Mouse (Mus musculus) cerebellum, postnatal 36 days (tissue): ENCODE data around the gene Slc47a2.
A peak's percentile ranks its signal among the peaks of the same experiment; 100 is the strongest.

Experiments used
- DNase-seq, 2 experiments: peaks; one replicate each; pipeline ENCODE4 v3.0.0; 2021 to 2022; ENCODE audit warnings: mixed read lengths in 2 of 2

The Slc47a2 gene

DNA sequence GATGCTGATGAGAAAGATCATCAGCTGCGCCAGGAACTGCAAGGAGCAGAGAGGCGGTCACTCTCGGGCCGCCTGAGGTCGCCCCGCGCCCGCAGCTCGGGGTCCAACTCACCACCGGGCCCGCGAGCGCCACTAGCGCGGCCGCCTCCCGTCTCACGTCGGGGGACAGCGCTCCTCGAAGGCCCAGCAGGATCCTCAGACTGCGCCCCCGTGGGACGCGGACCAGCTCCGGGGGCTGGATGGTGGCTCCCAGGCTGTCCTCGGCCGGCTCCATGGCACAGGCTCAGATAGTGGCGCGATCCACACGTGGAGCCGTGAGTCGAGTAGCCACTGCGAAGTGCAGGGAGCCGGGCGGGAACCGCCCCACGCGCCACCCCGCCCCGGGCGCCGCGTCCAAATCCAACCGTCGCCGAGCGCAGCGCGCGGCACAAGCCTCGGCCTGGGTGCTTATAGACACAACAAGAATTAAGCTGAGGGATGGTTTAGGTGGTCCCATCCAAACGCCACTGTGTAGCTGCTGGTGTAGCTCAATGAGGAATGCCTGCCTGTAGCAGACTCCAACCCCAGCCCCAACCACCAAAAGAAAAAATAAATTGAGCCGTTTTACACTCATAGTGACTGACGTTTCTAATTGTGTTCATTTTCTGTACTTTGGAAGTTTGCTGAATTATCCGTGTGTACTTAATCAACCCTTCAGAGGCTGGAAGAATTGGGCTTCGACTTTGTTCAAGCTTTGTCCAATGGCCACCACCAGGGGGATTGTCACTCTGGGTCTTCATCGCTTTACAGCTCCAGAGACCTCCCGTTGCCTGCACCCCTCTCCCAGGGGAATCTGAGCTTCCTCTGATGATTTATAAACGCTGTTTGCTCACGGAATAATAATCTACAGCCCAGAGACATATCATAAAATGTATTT is at the start of gene Slc47a2:
Gene Slc47a2, minus strand, starts transcription at position 356 of the 916 bp plus-strand sequence.
- DNase-seq: no peak

DNA sequence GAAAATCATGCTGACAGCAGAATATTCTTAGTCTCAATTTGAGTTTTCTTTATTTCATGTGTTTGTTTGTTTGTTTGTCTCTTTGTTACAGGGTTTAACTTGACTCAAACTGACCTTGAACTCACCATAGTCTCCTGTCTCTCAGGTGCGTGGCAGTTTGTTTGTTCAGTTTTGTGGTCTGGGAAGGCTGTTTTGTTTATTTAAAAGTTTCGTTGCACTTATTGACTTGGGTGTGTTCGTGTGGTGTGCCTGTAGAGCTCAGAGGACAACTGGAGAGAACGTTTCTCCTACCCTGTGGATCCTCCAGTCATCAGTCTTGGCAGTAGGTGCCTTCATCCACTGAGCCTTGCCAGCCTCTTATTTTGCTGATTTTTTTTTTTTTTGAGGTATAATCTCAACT is 46.3 kb upstream of the Slc47a2 start:
- no peak for DNase-seq

DNA sequence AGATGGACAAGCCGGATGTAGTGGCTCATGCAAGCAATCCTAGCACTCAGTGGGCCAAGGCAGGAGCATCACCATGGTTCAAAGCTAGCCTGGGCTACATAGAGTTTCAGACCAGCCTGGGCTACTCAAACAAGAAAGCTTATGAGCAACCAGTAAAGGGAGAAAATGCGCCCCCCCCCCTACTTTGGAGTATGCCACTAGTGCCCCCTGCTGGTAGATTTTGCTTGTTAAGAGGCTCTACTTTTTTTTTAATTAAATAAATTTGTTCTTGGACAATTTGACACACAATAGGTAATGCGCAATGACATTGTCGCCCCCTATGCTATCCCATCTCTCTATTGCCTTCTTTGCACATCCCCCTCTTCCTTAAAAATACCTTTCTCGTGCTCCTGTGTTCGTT is 45.4 kb upstream of the Slc47a2 start:
- peak; percentile 27 to 37 for DNase-seq

DNA sequence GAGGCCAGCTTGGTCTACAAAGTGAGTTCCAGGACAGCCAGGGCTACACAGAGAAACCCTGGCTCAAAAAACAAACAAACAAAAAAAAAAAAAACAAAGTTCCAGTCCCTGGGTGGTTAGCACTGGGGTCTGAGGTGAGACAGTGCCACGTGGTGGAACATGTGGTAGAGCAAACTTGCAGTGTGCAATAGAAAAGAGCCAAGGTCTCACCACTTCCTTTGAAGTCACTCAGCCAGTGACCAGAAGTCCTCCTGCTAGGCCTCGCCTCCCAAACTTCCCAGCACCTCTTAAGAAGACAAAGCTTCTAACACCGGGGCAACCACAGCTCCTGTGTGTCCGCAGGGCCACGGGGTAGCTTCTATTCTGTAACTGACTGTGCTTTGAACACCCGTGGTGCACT is 44.6 kb upstream of the Slc47a2 start:
- DNase-seq: no peak

DNA sequence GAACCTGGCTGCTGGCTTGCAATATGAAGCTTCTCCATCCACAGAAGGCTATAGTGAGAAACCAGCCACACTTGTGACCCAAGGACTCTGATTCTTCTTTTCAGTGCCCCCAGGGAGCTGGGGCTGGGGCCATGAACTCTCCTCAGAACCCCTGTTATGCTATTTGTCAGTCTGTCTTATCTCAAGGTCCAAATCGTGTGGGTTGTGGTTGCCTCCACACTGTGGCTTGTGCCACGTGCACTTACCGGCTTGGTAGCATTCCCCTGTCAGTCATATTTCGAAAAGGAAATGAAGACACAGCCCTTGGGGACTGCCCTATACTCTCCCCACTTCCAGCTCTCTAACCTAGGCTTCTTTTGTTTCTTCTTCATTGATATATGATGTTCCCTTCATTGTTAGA is 43.1 kb upstream of the Slc47a2 start:
- no peak for DNase-seq

DNA sequence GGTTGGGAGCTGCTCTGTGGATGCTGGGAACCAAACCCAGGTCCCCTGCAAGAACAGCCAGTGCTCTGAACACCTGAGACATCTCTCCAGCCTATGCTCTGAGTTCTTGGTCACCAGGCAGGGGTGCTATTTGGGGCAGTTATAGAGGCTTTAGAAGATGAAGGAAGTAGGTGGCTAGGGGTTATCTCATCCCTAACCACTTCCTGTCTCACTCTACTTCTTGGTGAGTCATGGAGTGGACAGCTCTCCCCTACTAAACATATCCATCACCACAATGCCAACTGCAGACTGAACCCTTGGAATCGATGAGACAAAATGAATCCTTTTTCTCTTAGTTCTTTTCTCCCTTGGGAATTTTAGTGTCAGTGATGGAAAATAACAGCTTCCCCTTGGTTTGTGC is 38.6 kb upstream of the Slc47a2 start:
- no peak for DNase-seq

DNA sequence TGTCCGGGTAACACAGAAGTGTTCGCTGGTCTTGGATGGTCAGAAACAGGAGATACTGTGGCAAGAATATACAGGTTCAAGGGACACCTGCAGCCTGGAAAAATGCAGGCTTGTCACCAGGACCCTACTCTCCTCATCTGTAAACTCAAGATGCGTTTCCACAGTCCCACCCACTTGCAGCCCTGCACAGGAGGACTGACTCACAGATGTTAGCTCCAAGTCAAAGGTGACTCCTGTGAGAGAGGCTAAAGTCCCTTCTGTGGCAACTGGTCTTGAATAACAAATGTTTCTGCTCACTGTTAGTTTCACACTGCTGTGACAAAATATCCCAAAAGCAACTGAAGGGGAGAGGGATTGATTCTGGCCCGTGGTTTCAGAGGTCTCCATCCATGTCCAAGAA is 36.0 kb upstream of the Slc47a2 start:
- DNase-seq: no peak

DNA sequence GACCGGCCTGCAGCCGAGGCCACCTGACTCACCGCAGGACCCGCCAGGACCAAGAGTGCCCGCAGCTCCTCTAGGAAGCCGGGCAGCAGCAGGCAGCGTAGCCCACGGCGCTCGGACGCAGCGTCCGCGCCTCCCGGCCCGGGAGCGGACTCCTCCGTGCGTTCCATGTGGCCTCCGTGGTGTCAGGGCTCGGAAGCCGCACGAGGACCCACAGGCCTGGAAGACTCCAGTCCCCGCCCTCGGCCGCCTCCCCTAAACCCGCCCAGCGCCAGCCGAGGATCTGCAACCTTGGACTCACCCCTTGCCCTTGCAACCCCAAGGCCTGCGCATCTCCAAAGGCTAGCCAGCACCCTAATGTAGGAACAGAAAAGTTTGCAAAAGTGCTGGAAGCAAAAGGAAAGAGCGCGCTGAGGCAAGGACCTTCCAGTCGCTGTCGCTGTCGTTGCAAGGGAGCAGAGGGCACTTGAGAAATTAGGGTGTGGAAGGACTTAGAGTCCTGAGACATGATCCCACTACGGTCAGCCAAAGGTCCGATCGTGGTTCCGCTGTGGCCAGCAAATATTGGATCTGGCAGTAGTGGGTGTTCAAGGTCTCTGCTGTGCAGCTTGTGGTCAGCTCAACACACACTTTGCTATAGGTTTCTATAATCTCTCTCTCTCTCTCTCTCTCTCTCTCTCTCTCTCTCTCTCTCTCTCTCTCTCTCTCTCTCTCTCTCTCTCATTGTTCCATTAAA is 35.4 kb upstream of the Slc47a2 start, which contains the start of gene Slc47a1:
Gene Slc47a1, minus strand, starts transcription at position 465 of the 733 bp plus-strand sequence.
- no peak for DNase-seq

DNA sequence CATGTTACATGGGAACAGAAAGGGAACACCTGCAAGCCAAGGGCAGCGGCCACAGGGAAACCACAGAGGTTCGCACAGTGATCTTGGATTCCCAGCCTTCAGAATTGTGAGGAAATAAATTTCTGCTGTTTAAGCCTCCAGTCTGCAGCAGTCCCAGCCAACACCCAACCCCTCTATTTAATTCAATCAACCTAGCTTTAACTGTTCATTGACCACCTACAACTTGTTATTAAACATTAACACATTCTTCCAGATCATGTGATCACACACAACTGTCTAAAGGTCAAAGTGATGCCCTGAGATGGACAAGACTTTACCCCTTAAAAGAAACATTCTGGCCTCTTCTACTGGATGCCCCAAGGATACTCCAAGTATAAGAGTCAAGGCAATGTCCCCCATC is 26.0 kb upstream of the Slc47a2 start:
- no peak for DNase-seq

DNA sequence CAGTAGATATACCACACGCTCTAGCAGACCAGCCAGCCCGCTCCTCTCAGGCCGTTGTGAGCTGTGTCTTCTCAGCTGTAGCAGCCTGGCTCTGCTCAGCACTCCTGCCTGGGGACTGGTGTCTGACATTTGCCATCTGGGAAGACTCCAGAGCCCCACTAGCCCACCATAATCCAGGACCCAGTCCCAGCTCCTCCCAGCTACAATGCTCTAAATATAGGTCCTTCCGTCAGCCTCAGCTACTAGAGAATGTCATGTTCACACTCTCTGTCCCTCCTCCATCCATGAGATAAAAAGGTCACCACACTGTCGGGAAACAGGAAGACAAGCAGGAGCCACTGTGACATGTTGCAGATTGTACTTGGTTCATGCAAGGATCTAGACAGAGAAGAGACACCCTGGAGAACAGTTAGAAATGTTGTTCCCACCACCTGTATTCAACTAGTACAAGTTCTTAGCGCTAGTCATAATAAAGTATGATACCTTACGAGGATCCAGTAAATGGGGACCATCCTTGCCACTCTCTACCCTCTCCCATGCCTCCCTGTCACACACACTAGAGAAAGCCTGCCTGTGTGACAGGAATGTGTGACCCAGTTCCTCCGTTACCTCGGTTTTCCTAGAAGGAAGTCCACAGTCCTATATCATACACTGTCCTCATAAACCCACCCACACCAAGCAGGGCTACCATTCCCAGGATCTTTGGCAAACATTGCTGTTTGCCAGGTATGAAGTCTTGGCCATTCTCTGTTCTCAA is 24.0 kb upstream of the Slc47a2 start:
- DNase-seq: no peak

DNA sequence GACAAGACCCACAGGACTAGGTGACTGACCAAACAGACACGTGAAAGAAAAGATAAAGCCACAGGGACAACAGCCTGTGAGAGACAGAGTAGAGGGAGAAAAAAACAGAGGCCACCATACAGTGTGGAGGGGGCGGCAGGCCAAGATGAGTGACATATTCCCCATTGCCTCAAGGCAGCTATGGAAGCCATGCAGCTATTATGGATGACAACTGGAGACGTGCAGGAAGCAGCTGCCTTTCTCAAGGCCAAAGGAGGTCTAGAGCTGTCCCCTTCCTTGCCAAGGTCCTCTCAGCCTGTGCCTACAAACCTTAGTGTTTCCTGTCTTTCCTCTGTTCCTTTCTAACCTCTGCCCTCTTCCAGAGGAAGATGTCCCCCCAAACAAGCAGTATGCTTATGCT is 23.3 kb upstream of the Slc47a2 start:
- DNase-seq: no peak

DNA sequence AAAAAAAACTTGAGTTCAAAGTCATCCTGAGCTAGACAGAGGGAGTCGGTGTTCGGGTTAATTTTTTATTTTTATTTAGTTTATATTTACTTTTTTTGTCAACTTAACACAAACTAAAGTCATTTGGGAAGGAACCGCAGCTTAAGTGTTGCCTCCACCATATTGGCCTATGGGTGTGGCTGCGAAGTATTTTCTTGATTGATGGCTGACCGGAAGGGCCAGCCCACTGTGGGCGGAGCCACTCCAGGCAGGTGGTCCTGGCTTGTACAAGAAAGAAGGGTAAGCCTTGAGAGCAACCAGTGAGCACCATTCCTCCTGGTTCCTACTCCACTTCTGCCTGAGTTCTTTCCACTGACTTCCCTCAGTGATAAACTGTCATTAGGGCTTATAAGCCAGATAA is 21.4 kb upstream of the Slc47a2 start:
- no peak for DNase-seq

DNA sequence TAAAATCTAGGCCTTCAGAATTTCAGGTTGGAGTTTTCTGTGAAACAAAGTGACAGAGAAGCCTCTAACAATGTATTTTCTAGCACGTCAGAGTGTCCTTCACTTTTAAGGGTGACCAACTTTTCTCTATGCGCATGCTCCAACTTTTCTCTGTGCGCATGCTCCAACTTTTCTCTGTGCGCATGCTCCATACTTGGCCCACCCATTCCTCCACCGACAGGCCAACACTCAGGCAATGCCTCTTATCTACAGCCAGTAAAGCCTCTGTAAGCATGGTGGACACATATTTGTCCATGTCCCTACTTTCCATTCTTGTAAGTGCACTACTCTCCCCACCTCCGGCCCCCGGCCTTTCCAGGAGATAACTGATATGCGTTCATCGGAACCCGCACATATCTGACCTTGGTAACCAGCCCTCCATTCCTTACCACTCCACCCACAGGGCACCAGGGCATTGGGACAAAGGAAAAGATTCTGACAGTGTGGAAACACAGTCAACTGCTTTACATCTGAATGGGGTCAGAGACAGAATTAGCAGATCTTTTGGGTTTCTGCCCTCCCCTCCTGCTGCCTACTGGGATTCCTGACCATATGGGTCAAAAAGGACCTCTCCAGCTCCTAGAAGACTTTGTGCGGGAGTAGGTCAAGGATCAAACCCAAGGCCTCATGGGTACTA is 19.0 kb upstream of the Slc47a2 start:
- DNase-seq: no peak

DNA sequence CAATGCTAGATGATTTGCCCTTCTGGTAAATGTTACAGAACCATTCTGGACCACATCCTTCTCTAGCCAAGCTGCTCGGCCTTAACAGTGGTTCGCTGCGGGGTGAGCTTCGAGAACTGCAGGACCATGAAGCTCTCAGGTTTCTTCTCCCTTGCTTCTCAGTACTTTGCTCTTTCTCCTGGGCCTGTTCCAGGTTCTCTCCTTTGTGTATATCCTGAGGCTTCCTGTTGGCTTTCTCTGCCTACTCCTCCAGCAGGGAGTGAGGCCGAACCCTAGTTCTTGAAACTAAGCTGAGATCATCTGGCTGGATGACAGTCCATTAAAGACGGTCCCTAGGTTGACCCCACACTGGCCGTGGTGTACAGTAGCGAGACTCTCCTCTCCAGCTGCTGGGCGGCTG is 13.9 kb upstream of the Slc47a2 start:
- DNase-seq: no peak

DNA sequence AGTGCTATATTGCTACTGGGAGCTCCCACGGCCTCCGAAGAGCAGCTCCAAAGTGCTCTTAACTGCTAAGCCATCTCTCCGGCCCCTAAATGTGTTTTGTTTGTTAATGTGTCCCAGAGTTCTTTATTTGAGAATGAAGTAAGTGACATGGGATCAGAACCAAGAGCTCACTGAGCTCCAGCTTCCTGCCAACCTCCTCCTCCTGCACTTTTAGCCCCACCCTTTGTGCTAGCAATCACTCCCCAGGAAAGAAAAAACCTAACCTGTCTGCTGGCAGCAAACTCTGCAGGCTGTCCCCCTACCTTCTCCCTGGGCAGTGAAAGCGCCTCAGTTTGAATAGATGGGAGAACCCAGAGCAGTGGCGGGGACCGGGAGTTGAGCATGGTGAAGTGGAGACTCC is 13.5 kb upstream of the Slc47a2 start:
- no peak for DNase-seq

DNA sequence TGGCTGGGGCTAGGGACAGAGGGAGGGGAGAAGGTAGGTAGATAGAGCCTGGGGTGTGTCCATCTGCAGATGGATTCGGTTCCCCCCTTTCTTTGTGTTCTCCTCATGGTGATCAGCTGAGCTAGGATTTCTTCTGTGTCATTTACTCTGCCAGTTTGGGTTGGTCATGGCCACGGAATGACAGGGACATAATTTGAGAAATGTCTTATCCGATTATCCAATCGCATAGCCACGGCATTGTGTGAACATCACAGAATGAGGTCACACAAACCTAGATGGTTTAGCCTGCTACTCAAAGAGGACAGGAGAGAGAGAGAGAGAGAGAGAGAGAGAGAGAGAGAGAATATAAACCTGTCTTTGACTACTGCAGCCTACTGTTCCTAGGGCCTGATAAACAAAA is 12.7 kb upstream of the Slc47a2 start:
- DNase-seq: no peak

DNA sequence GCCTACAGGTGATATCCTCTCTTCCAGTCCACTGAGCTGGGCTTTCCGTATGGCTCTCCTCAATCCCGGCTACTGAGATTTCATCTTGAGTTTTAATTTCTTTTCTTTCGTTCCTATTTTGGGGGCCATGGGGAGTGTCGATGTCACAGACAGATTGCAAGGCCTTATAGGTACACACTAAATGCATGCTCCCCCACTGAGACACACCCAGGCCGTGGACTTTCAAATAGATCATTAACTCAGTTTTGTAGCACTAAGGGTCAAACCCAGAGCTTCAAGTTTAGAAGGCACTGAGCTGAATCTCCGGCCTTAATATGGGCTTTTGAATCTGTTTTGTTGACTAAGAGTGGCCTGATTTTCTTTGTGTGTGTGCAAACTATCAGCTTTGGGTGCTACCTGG is 11.7 kb upstream of the Slc47a2 start:
- DNase-seq: no peak

DNA sequence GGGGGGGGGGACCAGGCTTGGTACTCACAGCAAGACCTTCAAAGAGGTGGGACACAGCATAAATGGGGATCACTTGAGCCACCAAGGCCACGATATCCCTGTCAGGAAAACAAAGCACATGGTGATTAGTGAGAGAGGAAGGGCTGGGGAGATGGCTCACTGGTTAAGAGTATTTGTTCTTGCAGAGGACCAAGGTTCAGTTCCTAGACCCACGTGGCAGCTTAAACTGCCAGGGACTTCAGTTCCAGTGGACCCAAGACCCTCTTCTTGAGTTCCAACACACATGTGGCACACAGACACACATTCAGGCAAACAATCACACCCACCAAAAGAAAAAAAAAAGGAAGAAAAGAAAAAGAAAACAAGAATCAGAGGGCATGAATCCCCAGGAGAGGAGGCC is 10.4 kb upstream of the Slc47a2 start:
- DNase-seq: no peak

DNA sequence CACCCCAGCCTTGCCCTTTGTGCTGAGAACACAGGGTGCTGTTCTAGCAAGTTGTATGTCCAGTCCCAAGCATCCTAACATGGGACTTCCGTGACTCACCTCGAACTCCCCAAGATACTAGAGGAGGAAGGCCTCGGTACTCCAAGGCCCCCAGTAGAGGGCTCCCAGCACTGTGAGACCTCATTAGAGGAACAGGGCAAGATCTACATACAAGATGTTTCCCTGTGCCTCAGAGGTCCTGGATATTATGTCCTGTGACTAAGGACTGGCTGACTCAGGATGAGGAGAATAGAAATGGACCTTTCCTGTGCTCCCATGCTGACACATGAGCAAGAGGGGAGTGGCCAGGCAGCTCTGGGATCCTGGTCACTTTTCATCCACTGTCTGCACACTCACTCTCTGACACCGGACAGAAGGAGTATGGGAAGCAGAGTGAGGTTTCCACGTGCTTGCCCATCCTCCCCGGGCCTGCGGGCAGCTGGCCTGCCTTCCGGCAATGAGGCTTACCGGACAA is 9.5 kb upstream of the Slc47a2 start:
- DNase-seq: no peak

DNA sequence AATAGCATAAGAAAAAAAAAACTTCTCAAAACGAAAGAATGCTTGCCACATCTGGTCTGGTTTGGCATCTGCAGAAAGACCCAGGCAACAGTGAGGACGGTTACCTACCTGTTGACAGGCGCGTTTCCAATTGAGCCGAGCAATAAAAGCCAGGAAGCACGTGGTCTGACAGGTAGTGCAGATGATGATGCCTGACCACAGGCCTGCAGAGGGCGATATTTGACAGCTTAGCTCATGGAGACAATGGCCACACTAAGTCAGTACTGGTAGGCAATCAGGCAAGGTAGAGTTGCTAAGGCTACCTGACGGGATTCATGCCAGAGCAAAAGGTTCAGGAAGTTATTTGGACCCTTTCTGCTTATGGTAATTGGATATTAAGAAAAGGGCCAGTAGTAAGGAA is 6.7 kb upstream of the Slc47a2 start:
- peak; percentile 85 to 90 for DNase-seq

DNA sequence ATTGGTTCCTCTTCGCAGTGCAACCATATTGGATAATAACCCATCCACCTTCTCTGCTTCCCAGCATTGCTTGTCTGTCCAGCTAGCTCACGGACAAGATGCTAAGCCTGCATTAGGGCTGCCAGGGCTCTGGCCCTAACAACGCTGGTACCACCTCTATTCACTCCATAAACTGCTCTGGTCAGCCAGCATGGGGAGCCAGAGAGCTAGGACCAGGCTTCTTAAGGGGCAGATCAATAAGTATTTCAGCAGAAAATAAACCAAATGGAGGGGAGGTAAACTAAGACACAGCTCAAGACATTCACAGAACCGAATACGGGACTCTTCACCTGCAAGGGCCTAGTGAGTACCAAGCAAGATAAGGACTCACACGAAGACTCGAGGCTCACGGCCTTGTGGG is 3.5 kb upstream of the Slc47a2 start:
- no peak for DNase-seq

DNA sequence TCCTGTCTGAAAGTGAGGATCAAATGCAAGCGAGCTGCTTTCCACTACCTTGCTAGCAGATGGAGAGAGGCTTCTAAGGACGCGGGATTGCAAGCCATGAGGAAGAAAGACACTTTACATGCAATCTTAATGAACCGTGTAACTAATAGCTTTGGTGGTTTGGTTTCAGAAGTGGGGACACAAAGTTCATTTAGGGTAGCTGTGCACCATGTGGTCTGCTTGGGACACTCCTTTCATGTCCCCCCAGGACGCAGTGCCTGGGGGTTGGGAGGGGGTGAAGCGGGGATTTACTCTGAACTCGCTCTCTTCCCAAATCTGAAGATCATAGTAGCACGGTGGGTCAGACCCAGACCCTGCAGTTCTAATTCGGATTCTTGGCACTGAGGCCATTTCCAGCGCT is 689 bp downstream of the Slc47a2 start:
- no peak for DNase-seq

DNA sequence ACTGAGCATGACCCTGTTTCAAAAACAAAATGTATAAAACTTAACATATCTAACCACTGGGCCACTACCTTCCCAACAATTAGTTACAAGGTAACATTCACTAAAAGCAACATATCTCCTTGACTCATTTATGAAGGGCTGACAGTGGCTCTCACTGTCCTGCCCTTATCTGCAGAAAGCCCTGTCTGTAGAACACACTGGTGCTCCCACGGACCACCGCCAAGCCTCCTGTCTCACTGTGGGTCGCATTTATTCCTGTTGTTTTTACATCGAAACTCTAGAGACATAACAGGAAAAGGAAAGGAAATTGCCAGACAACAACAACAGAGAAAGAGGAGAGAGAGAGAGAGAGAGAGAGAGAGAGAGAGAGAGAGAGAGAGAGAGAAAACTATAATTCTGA is 1.4 kb downstream of the Slc47a2 start:
- no peak for DNase-seq
